Mouse (Mus musculus) limb, embryonic 12.5 days (tissue): Measurements from ENCODE around the gene Cited2. TPM values are rescaled to one million over a fixed set of nuclear protein-coding genes. Genes with fewer than 3 reads are reported as not detected.

Experiments
- ATAC-seq: fragments of 200-750 bp; cut with Nextera tagmentation; 2 replicates; pipeline ENCODE4 v1.8.0; 2017; ENCODE audit warnings: low read depth, moderate TSS enrichment; ENCODE audit not compliant: insufficient number of reproducible peaks, insufficient read depth, low FRiP score, low TSS enrichment
- H3K27ac ChIP-seq: fragments of 300-500 bp; sonication (generic); 2 replicates; pipeline ENCODE4 v1.5.1; 2016; ENCODE audit warnings: mild to moderate bottlenecking, moderate library complexity
- H3K27me3 ChIP-seq: fragments of 300-500 bp; sonication (generic); 2 replicates; pipeline ENCODE4 v1.6.1; 2016; ENCODE audit warnings: mild to moderate bottlenecking, moderate library complexity
- H3K36me3 ChIP-seq: fragments of 300-500 bp; sonication (generic); 2 replicates; pipeline ENCODE4 v1.6.1; 2016; ENCODE audit warnings: mild to moderate bottlenecking, moderate library complexity
- H3K4me1 ChIP-seq: fragments of 300-500 bp; sonication (generic); replicated peaks from 2 replicates; pipeline ENCODE4 v1.6.1; 2016
- H3K4me2 ChIP-seq: fragments of 300-500 bp; sonication (generic); 2 replicates; pipeline ENCODE4 v1.6.1; 2016; ENCODE audit warnings: mild to moderate bottlenecking, moderate library complexity
- H3K4me3 ChIP-seq: fragments of 300-500 bp; sonication (generic); replicated peaks from 2 replicates; pipeline ENCODE4 v1.5.1; 2016; ENCODE audit warnings: mild to moderate bottlenecking
- H3K9ac ChIP-seq: fragments of 300-500 bp; sonication (generic); replicated peaks from 2 replicates; pipeline ENCODE4 v1.6.1; 2016; ENCODE audit warnings: mild to moderate bottlenecking, moderate library complexity
- H3K9me3 ChIP-seq: fragments of 300-500 bp; sonication (generic); 2 replicates; pipeline ENCODE4 v1.6.1; 2016; ENCODE audit warnings: mild to moderate bottlenecking, moderate library complexity
- WGBS: fragments of 180-500 bp; shearing (Covaris S2); methylation state at CpG from one replicate; pipeline ENCODE4 v1.1.7; 2016; 5-methylcytosine and 5-hydroxymethylcytosine counted together
- polyA plus RNA-seq: library from polyadenylated mRNA; unstranded; fragments of >200 nt; fragmentation: Nextera tagmentation; extraction: Ambion mirVana; gene quantifications from 2 replicates; pipeline ENCODE4 v1.2.1, GENCODE M21; 2016

The Cited2 gene
- 51.9 and 56.7 TPM in 2 replicates for polyA plus RNA-seq

GRCm38 (mm10) chr10:17722653-17723410 lies at the start of gene Cited2:
Cited2 (plus strand) TSS chr10:17723218.
- Histone ChIP-seq H3K36me3 (0 out of 2 replicates have a peak, but pooled peaks cover 3% of the 10 kb centered on the region), H3K4me2 (peak within 1 kb of the TSS; percentile 74), H3K27me3 (no peaks in the 10 kb centered on the region), H3K9ac (peak within 1 kb of the TSS; percentile 89), H3K27ac (peak within 1 kb of the TSS; percentile 100), H3K9me3 (no peaks in the 10 kb centered on the region), H3K4me1 (peaks cover 23% of the 10 kb centered on the region), H3K4me3 (peak within 1 kb of the TSS; percentile 90)
- ATAC-seq, result peak; percentile 75
- under 1% methylated on average over 55 of the region's 55 CpGs for WGBS

- Histone ChIP-seq H3K27ac (no peak overlapping the region), H3K4me2 (no peak overlapping the region), H3K27me3 (no peaks in the 10 kb centered on the region), H3K9me3 (no peaks in the 10 kb centered on the region), H3K4me3 (no peak overlapping the region), H3K9ac (no peak overlapping the region), H3K36me3 (no peaks in the 10 kb centered on the region), H3K4me1 (no peaks in the 10 kb centered on the region)
- 82% methylated on average over 5 of the region's 5 CpGs for WGBS
- no peak for ATAC-seq
Observed at GRCm38 (mm10) chr10:17674454-17674853, 48.6 kb upstream of the Cited2 start.

- Histone ChIP-seq H3K36me3 (no peaks in the 10 kb centered on the region), H3K27ac (no peak overlapping the region), H3K27me3 (no peaks in the 10 kb centered on the region), H3K4me3 (no peak overlapping the region), H3K9ac (no peak overlapping the region), H3K9me3 (no peaks in the 10 kb centered on the region), H3K4me2 (no peak overlapping the region), H3K4me1 (no peaks in the 10 kb centered on the region)
- ATAC-seq, result no peak
- 87% methylated on average over 2 of the region's 2 CpGs for WGBS
Observed at GRCm38 (mm10) chr10:17674869-17675268, 48.1 kb upstream of the Cited2 start.

DNA sequence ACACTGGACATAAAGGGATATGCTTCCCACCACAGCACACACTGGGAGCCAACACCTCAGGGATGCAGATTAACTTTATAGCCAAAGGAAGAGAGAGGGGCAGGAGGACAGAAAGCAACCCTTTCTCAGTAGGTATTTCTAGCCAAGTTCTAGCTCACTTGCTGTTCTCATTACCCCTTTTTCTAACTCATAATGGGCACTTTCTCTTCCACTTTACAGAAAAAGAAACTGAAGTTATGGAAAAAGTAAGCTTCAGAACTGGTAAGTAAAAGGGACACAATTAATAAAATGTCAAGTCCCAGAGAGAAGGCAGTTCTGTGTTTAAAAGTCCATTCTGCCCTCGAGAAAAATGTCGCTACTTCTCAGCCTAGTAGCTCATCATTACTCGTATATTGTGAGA lies 46.6 kb upstream of the Cited2 start:
- Histone ChIP-seq H3K4me2 (no peak overlapping the region), H3K9me3 (no peaks in the 10 kb centered on the region), H3K36me3 (no peaks in the 10 kb centered on the region), H3K4me3 (no peak overlapping the region), H3K27ac (no peak overlapping the region), H3K27me3 (no peaks in the 10 kb centered on the region), H3K9ac (no peak overlapping the region), H3K4me1 (no peaks in the 10 kb centered on the region)
- no peak for ATAC-seq
- 84% methylated on average over 3 of the region's 3 CpGs for WGBS

GRCm38 (mm10) chr10:17677308-17677707 lies 45.7 kb upstream of the Cited2 start:
- ATAC-seq, result no peak
- Histone ChIP-seq H3K9ac (no peak overlapping the region), H3K4me1 (no peaks in the 10 kb centered on the region), H3K4me3 (no peak overlapping the region), H3K27me3 (no peaks in the 10 kb centered on the region), H3K36me3 (no peaks in the 10 kb centered on the region), H3K9me3 (no peaks in the 10 kb centered on the region), H3K4me2 (no peak overlapping the region), H3K27ac (no peak overlapping the region)
- WGBS, result 86% methylated on average over 4 of the region's 4 CpGs

DNA sequence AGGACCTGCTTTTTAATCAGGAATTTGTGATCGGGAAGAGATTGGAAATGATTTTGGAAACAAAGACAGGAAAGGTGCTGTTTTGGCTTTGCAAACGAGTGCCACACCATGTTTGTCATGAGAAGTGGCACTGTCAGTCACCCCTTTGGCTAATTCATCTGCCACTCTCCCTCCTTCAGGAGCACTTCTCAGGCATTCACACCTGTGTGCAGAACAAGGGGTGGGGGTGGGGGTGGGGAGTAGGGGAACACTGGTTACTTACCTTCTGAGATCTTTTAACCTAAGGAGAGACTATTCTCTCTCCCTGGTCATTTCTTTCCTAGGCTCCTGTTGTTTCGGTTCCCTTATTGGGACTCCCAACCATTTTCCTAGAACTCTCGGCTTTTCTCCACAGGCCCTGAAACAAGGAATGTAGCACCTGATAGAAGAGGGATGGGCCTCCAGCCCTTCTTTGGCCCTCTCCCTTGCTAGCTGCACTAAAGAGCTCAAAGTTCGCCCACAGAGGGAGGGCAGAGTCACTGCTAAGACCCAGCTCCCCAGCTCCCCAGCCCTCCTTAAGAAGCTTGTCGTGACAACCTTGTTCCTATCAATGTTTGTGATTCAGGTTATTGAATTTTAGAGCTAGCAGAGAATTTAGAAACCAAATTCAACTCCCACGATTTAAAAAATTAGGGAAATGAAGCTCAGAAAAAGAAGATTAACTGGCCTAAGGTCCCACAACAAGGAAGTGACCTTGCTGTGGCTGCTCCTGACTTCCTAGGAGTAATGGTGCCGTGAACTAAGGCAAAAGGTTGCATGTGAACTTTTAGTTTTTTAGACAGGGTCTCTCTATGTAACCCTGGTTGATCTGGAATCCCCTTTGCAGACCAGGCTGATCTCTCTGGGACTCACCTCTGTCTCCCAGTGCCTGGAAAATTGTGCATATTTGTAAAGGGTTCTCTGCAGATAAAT lies 42.3 kb upstream of the Cited2 start:
- no peak overlapping the region for H3K4me2 ChIP-seq
- H3K36me3 ChIP-seq, result no peaks in the 10 kb centered on the region
- 67% methylated on average over 8 of the region's 8 CpGs for WGBS
- no peak overlapping the region for H3K9ac ChIP-seq
- H3K4me1 ChIP-seq, result no peaks in the 10 kb centered on the region
- no peak for ATAC-seq
- no peak overlapping the region for H3K27ac ChIP-seq
- H3K9me3 ChIP-seq, result no peaks in the 10 kb centered on the region
- no peaks in the 10 kb centered on the region for H3K27me3 ChIP-seq
- H3K4me3 ChIP-seq, result no peak overlapping the region

DNA sequence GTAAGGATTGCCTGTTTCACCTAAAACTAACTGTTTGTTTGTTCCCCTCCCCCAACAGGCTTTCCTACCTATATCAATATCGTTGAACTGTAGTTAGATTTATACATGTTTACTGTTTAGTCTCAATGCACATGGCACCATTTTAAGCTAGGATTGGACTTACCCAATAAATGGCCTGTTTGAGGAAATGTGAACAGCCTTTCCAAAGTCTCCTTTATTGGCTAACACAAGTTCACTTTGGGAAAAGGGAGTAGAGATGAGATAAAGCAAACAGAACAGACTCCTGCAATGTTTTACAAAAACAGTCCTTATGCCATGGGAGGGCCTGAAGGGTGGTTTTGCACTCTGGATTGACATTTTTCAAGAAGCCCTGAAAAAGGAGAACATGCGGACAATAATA lies 41.6 kb upstream of the Cited2 start:
- Histone ChIP-seq H3K9ac (no peak overlapping the region), H3K9me3 (no peaks in the 10 kb centered on the region), H3K4me1 (no peaks in the 10 kb centered on the region), H3K27ac (no peak overlapping the region), H3K36me3 (no peaks in the 10 kb centered on the region), H3K27me3 (no peaks in the 10 kb centered on the region), H3K4me3 (no peak overlapping the region), H3K4me2 (no peak overlapping the region)
- 93% methylated on average over 2 of the region's 2 CpGs for WGBS
- ATAC-seq, result no peak

GRCm38 (mm10) chr10:17683852-17684428 lies 39.1 kb upstream of the Cited2 start:
- Histone ChIP-seq H3K4me3 (no peak overlapping the region), H3K4me1 (no peaks in the 10 kb centered on the region), H3K4me2 (no peak overlapping the region), H3K27me3 (no peaks in the 10 kb centered on the region), H3K9ac (no peak overlapping the region), H3K9me3 (no peaks in the 10 kb centered on the region), H3K36me3 (no peaks in the 10 kb centered on the region), H3K27ac (no peak overlapping the region)
- WGBS, result 56% methylated on average over 6 of the region's 6 CpGs
- ATAC-seq, result no peak

DNA sequence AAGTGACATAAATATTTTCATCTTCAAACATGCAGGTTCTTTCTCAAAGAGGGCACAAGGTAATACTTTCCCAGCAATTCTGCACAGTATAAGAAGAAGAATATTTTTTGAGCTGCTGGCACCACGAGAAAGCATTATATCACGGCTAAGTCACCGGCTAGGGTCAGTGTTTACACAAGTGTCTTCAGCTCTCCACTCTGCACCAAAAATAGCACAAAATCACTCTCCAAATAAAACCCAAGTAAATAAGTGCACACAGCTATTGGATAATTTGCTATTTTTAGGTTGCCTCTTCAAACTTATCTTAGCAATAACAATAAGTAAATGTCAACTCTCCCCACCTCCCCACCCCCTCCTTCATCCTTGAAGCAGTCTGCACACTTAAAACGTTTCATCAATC lies 33.2 kb upstream of the Cited2 start:
- H3K9ac ChIP-seq, result no peak overlapping the region
- no peak for ATAC-seq
- H3K4me2 ChIP-seq, result no peak overlapping the region
- WGBS, result 76% methylated on average over 4 of the region's 4 CpGs
- no peaks in the 10 kb centered on the region for H3K36me3 ChIP-seq
- no peak overlapping the region for H3K27ac ChIP-seq
- H3K4me1 ChIP-seq, result no peaks in the 10 kb centered on the region
- no peak overlapping the region for H3K4me3 ChIP-seq
- no peaks in the 10 kb centered on the region for H3K9me3 ChIP-seq
- no peaks in the 10 kb centered on the region for H3K27me3 ChIP-seq

- Histone ChIP-seq H3K9me3 (no peaks in the 10 kb centered on the region), H3K4me1 (no peaks in the 10 kb centered on the region), H3K27me3 (no peaks in the 10 kb centered on the region), H3K4me2 (no peak overlapping the region), H3K9ac (no peak overlapping the region), H3K4me3 (no peak overlapping the region), H3K36me3 (no peaks in the 10 kb centered on the region), H3K27ac (no peak overlapping the region)
- WGBS, result 96% methylated on average over 1 of the region's 1 CpGs
- no peak for ATAC-seq
Observed at GRCm38 (mm10) chr10:17691709-17692108, 31.3 kb upstream of the Cited2 start.

GRCm38 (mm10) chr10:17695801-17696200 lies 27.2 kb upstream of the Cited2 start:
- no peaks in the 10 kb centered on the region for H3K36me3 ChIP-seq
- no peak for ATAC-seq
- no peaks in the 10 kb centered on the region for H3K9me3 ChIP-seq
- H3K9ac ChIP-seq, result no peak overlapping the region
- H3K27ac ChIP-seq, result no peak overlapping the region
- WGBS, result 92% methylated on average over 3 of the region's 3 CpGs
- H3K4me3 ChIP-seq, result no peak overlapping the region
- no peaks in the 10 kb centered on the region for H3K27me3 ChIP-seq
- no peak overlapping the region for H3K4me2 ChIP-seq
- H3K4me1 ChIP-seq, result no peaks in the 10 kb centered on the region
